Mouse (Mus musculus) CH12.LX (cell line): Measurements from ENCODE around the gene Btbd8.

Source experiments
- CHD1 ChIP-seq: IDR thresholded peaks from 2 replicates; pipeline ENCODE4 v1.6.1; 2012; ENCODE audit warnings: low read depth, low read length, improper control_type of control experiment, inconsistent platforms
- CHD2 ChIP-seq: IDR thresholded peaks from 2 replicates; pipeline ENCODE4 v1.6.1; 2011; ENCODE audit warnings: low read length, improper control_type of control experiment
- CTCF ChIP-seq, 2 experiments: IDR thresholded peaks in 1 of 2; conservative IDR thresholded peaks in 1 of 2; 2 replicates each; pipeline ENCODE4 v1.5.1; 2011 to 2012; ENCODE audit warnings: low read depth in 2 of 2, low read length in 2 of 2, improper control_type of control experiment in 1 of 2, inconsistent platforms in 1 of 2, mild to moderate bottlenecking in 1 of 2, moderate library complexity in 1 of 2
- EP300 ChIP-seq: IDR thresholded peaks from 2 replicates; pipeline ENCODE4 v1.6.1; 2011; ENCODE audit warnings: low read length, improper control_type of control experiment
- HCFC1 ChIP-seq: IDR thresholded peaks from 2 replicates; pipeline ENCODE4 v1.6.1; 2012; ENCODE audit warnings: low read depth, mild to moderate bottlenecking, inconsistent platforms, low read length, improper control_type of control experiment
- MAX ChIP-seq: IDR thresholded peaks from 2 replicates; pipeline ENCODE4 v1.6.1; 2011; ENCODE audit warnings: low read length, improper control_type of control experiment
- MEF2A ChIP-seq: IDR thresholded peaks from 2 replicates; pipeline ENCODE4 v1.6.1; 2014; ENCODE audit warnings: low read depth, mild to moderate bottlenecking, inconsistent platforms, low read length, improper control_type of control experiment, borderline replicate concordance
- POLR2A ChIP-seq: IDR thresholded peaks from 2 replicates; pipeline ENCODE4 v1.6.1; 2011; ENCODE audit warnings: low read depth, mild to moderate bottlenecking, improper control_type of control experiment, low read length
- SIN3A ChIP-seq: IDR thresholded peaks from 2 replicates; pipeline ENCODE4 v1.6.1; 2012; ENCODE audit warnings: low read length, improper control_type of control experiment, inconsistent platforms
- TCF12 ChIP-seq: IDR thresholded peaks from 2 replicates; pipeline ENCODE4 v1.6.1; 2014; ENCODE audit warnings: low read depth, mild to moderate bottlenecking, inconsistent platforms, low read length, improper control_type of control experiment
- USF1 ChIP-seq: IDR thresholded peaks from 2 replicates; pipeline ENCODE4 v1.6.1; 2014; ENCODE audit warnings: low read depth, mild to moderate bottlenecking, inconsistent platforms, low read length, improper control_type of control experiment
- USF2 ChIP-seq: conservative IDR thresholded peaks from 2 replicates; pipeline ENCODE4 v1.6.1; 2011; ENCODE audit warnings: low read depth, low read length, improper control_type of control experiment
- ZC3H11A ChIP-seq: IDR thresholded peaks from 2 replicates; pipeline ENCODE4 v1.6.1; 2012; ENCODE audit warnings: low read depth, mild to moderate bottlenecking, inconsistent platforms, low read length, improper control_type of control experiment

DNA sequence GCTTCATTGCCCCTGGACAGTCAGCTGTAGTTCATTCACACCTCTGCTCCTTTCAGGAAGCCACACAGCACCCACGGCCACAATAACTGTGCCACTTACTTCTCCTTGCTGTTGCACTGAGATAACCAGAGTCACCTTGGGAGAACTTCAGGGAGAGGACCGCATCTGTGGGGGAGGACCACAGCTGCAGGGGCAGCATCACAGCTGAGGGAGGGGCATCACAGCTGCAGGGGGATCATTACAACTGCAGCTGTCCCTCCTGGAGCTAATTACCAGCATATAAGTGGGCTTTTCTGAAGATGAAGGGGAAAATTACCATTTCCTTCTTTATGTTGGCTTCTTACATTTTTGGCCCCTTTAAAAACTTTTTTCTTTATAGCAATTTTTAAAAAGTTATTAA, 43.4 kb upstream of the Btbd8 start:
- no peak for TF ChIP-seq CTCF (conservative IDR thresholded peaks at IDR 0.05 in 1 of 2, IDR thresholded peaks at IDR 0.05 in 1 of 2; ENCODE audit: low read depth in 2 of 2, low read length in 2 of 2)
- no peak for TF ChIP-seq POLR2A
- no peak for TF ChIP-seq USF1
- no peak for TF ChIP-seq EP300
- no peak for TF ChIP-seq HCFC1
- no peak for TF ChIP-seq CHD2
- TF ChIP-seq ZC3H11A: no peak
- TF ChIP-seq MAX: no peak
- no peak for TF ChIP-seq MEF2A
- TF ChIP-seq TCF12: no peak
- no peak for TF ChIP-seq USF2
- TF ChIP-seq SIN3A: no peak
- TF ChIP-seq CHD1: no peak
